Mouse (Mus musculus) hindbrain, embryonic 16.5 days (tissue): ENCODE results near the gene Evl. TPM values are rescaled to one million over a fixed set of nuclear protein-coding genes. Genes with fewer than 3 reads are reported as not detected.
"Not testable (repeated sequence)": the region's sequence is repeated elsewhere in the genome, so short reads cannot be mapped to it uniquely, and the experiment has no call there.

Experiments
- ATAC-seq: fragments of 200-750 bp; cut with Nextera tagmentation; 2 replicates; pipeline ENCODE4 v1.8.0; 2017; ENCODE audit warnings: moderate TSS enrichment, moderate library complexity
- H3K27ac ChIP-seq: fragments of 300-500 bp; sonication (generic); 2 replicates; pipeline ENCODE4 v1.5.1; 2014; ENCODE audit warnings: low read depth, mild to moderate bottlenecking, control low read depth, low read length, moderate library complexity
- H3K27me3 ChIP-seq: fragments of 300-500 bp; sonication (generic); replicated peaks from 2 replicates; pipeline ENCODE4 v1.6.1; 2014; ENCODE audit warnings: low read length; ENCODE audit not compliant: control insufficient read depth, insufficient read depth
- H3K36me3 ChIP-seq: fragments of 300-500 bp; sonication (generic); 2 replicates; pipeline ENCODE4 v1.6.1; 2014; ENCODE audit warnings: mild to moderate bottlenecking, low read length, moderate library complexity, mixed read lengths; ENCODE audit not compliant: control insufficient read depth, insufficient read depth
- H3K4me1 ChIP-seq: fragments of 300-500 bp; sonication (generic); 2 replicates; pipeline ENCODE4 v1.6.1; 2014; ENCODE audit warnings: low read depth, low read length; ENCODE audit not compliant: control insufficient read depth, insufficient read depth
- H3K4me2 ChIP-seq: fragments of 300-500 bp; sonication (generic); 2 replicates; pipeline ENCODE4 v1.6.1; 2014; ENCODE audit warnings: mild to moderate bottlenecking, low read length, control low read depth, moderate library complexity
- H3K4me3 ChIP-seq: fragments of 300-500 bp; sonication (generic); 2 replicates; pipeline ENCODE4 v1.5.1; 2014; ENCODE audit warnings: mild to moderate bottlenecking, low read length, control low read depth, moderate library complexity
- H3K9ac ChIP-seq: fragments of 300-500 bp; sonication (generic); 2 replicates; pipeline ENCODE4 v1.6.1; 2014; ENCODE audit warnings: low read depth, mild to moderate bottlenecking, control low read depth, low read length, moderate library complexity
- H3K9me3 ChIP-seq: fragments of 300-500 bp; sonication (generic); 2 replicates; pipeline ENCODE4 v1.6.1; 2014; ENCODE audit warnings: mild to moderate bottlenecking, low read length, moderate library complexity; ENCODE audit not compliant: control insufficient read depth
- WGBS: fragments of 180-500 bp; shearing (Covaris S2); extraction: QIAGEN DNeasy Blood & Tissue Kit; methylation state at CpG from one replicate; pipeline ENCODE4 v1.1.7; 2014; 5-methylcytosine and 5-hydroxymethylcytosine counted together
- polyA plus RNA-seq: library from polyadenylated mRNA; unstranded; fragments of >200 nt; fragmentation: Nextera tagmentation; extraction: Ambion mirVana; gene quantifications from 2 replicates; pipeline ENCODE4 v1.2.1, GENCODE M21; 2015

Evl gene
- polyA plus RNA-seq, 1 experiment from 2014 or later, result 186 TPM

DNA sequence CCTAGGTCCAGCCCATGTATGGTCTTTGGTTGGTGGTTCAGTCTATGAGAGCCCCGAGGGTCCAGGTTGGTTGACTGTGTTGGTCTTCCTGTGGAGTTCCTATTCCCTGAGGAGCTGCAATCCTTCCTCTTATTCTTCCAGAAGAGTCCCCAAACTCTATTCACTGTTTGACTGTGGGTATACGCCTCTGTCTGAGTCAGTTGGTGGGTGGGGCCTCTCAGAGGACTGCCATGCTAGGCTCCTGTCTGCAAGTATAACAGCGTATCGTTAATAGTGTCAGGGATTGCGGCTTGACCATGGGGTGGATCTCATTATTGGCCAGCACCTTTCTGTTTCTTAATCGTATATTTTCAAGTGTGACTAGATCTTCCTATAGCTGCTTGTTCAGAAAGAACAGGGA lies 154.9 kb downstream of the Evl start:
- no peak overlapping the region for H3K4me2 ChIP-seq
- H3K4me3 ChIP-seq, result no peak overlapping the region
- H3K4me1 ChIP-seq, result no peaks in the 10 kb centered on the region
- no peaks in the 10 kb centered on the region for H3K36me3 ChIP-seq
- H3K27me3 ChIP-seq, result no peaks in the 10 kb centered on the region
- WGBS, result 87% methylated on average over 6 of the region's 6 CpGs
- H3K27ac ChIP-seq, result no peak overlapping the region
- no peaks in the 10 kb centered on the region for H3K9me3 ChIP-seq
- ATAC-seq, result no peak
- H3K9ac ChIP-seq, result no peak overlapping the region

DNA sequence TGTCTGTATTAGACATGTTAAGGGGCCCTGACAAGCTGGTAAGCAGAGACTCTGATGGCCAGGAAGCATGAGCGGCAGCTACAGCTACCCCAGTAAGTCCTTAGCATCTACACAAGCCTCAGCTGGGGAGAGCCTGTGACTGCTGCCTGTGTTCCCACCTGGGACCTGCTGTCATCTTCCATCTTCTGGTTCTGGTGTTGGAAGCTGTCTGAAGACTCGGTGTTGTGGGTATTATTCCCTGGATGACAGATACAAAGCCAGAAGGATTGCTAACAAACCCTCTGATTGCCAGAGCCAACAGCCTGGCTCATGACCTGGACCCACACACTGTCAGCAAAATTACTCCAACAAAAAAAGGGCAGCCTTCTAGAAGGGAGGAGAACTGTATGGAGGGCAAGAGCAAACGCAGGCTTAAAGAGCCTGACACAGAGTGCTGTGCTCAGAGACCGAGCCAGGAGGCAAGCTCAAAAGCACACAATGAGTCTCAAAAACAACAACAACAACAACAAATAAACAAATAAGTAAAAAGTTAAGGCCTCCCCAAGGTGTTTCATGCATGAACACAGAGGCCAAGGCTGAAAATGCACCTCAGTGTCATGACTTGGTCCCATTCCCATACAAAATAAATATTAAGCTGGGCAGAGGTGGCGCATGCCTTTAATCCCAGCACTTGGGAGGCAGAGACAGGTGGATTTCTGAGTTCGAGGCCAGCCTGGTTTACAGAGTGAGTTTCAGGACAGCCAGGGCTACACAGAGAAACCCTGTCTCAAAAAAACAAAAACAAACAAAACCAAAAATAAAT lies 155.6 kb downstream of the Evl start:
- no peaks in the 10 kb centered on the region for H3K27me3 ChIP-seq
- ATAC-seq, result no peak
- H3K4me1 ChIP-seq, result no peaks in the 10 kb centered on the region
- no peak overlapping the region for H3K9ac ChIP-seq
- no peak overlapping the region for H3K27ac ChIP-seq
- H3K4me3 ChIP-seq, result no peak overlapping the region
- no peak overlapping the region for H3K4me2 ChIP-seq
- no peaks in the 10 kb centered on the region for H3K9me3 ChIP-seq
- WGBS, result 88% methylated on average over 6 of the region's 6 CpGs
- no peaks in the 10 kb centered on the region for H3K36me3 ChIP-seq

DNA sequence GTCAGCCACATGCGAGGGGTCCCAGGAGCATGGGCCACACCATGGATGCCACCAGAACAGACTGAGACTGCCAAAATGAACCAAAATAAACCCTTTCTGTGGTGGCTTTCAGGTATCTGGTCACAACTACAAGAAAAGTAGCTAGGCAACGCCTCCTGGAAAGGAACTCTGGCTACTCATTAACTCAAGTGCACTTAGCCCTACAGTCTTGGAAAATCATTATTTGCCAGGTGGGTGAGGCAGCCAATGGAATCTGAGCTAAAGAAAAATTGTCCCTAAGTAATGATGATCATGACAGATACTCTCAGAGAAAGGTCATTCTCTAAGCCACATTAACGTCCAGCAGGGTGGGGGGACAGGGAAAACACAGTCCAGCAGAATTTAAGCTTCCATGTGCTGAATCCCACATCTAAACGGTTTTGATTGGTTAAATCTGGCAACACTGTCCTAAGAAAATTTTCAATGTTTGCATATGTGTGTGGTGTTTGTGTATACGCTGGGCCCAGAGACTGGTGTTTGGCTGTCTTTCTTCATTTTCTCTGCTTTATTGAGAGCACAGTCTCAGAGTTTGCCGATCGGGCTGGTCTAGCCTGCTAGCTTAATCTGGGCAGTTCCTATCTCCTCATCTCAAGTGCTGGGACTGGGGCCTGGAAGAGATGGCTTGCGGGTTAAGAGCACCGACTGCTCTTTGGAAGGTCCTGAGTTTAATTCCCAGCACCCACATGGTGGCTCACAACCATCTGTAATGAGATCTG lies 156.5 kb downstream of the Evl start:
- H3K9ac ChIP-seq, result no peak overlapping the region
- no peaks in the 10 kb centered on the region for H3K4me1 ChIP-seq
- no peaks in the 10 kb centered on the region for H3K27me3 ChIP-seq
- H3K4me3 ChIP-seq, result no peak overlapping the region
- H3K36me3 ChIP-seq, result no peaks in the 10 kb centered on the region
- 88% methylated on average over 9 of the region's 9 CpGs for WGBS
- no peak for ATAC-seq
- no peak overlapping the region for H3K4me2 ChIP-seq
- H3K9me3 ChIP-seq, result no peaks in the 10 kb centered on the region
- H3K27ac ChIP-seq, result no peak overlapping the region

DNA sequence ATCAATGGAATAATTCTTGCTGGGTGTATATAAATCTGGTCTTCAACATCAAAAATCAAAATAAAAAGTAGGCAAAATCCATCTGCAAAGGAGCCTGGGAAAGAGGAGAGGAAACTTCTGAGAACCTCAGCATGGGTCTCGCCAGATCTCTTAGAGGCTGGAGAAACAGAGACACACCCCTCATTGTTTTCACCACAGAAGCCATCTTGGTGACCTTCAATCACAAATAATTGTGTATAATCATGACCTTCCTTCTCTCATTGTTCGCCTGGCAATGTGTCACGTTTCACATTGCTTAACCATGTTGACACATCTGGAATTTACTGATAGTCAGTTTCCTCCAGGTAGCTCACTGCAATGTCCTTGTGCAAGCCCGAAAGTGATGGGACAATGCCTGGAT lies 158.0 kb downstream of the Evl start:
- Histone ChIP-seq H3K27ac (no peak overlapping the region), H3K4me3 (no peak overlapping the region), H3K9ac (no peak overlapping the region), H3K4me2 (no peak overlapping the region), H3K36me3 (no peaks in the 10 kb centered on the region), H3K4me1 (no peaks in the 10 kb centered on the region), H3K27me3 (no peaks in the 10 kb centered on the region), H3K9me3 (no peaks in the 10 kb centered on the region)
- WGBS, result 82% methylated on average over 4 of the region's 4 CpGs
- no peak for ATAC-seq

DNA sequence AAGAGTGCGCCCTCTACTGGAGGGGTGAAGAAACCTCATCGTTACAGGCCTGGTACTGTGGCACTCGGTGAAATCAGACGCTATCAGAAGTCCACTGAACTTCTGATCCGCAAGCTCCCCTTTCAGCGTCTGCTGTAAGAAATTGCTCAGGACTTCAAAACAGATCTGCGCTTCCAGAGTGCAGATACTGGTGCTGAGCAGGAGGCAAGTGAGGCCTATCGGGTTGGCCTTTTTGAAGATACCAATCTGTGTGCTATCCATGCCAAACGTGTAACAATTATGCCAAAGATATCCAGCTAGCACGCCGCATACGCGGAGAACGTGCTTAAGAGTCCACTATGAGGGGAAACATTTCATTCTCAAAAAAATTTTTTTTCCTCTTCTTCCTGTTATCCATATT lies 159.5 kb downstream of the Evl start:
- H3K4me2 ChIP-seq, ATAC-seq, H3K4me1 ChIP-seq, H3K4me3 ChIP-seq, H3K9ac ChIP-seq, H3K27ac ChIP-seq, H3K9me3 ChIP-seq, H3K27me3 ChIP-seq, H3K36me3 ChIP-seq: not testable (repeated sequence)
- 94% methylated on average over 14 of the region's 14 CpGs for WGBS

DNA sequence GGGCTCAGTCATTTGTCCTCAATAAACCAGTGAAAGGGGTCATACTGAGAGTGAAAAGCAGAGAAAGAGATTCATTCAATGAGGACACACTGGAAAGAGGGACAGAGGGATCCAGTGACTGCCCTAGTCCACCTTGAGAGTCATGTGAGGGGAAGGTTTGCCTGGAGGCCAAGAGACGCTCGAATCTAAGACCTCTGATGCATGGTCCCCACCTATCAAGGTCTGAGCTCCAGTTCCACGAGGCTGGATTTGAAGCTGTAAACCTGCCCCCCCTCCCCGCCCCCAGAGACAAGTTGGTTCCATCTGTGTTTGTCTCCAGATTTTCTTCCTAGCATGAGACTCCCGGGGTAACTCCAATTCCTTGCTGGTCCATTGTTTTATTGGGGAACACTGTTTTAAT lies 161.3 kb downstream of the Evl start:
- WGBS, result 77% methylated on average over 5 of the region's 5 CpGs
- Histone ChIP-seq H3K4me1 (no peaks in the 10 kb centered on the region), H3K4me3 (no peak overlapping the region), H3K9ac (no peak overlapping the region), H3K36me3 (no peaks in the 10 kb centered on the region), H3K27ac (no peak overlapping the region), H3K9me3 (no peaks in the 10 kb centered on the region), H3K27me3 (no peaks in the 10 kb centered on the region), H3K4me2 (no peak overlapping the region)
- ATAC-seq, result no peak

DNA sequence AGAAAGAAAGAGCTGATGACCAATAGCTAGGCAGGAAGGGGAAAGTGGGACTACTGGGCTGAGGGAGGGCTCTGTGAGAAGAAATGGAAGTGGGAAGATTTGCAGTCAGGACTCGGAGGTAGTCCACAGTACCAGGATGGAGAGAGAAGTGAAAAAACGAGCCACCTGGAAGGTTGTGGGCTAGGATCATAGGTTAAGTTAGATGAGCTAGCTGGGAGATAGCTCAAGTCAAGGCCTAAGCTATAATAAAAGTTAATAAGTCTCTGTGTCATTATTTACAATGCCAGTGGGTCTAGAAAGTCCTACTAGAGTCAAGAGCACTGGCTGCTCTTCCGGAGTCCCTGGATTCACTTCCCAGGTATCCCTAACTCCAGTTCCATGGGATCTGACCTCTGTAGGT lies 164.0 kb downstream of the Evl start:
- ATAC-seq, result no peak
- H3K4me1 ChIP-seq, result no peaks in the 10 kb centered on the region
- H3K36me3 ChIP-seq, result no peaks in the 10 kb centered on the region
- H3K9ac ChIP-seq, result no peak overlapping the region
- WGBS, result 83% methylated on average over 3 of the region's 3 CpGs
- no peaks in the 10 kb centered on the region for H3K9me3 ChIP-seq
- no peak overlapping the region for H3K27ac ChIP-seq
- no peaks in the 10 kb centered on the region for H3K27me3 ChIP-seq
- no peak overlapping the region for H3K4me2 ChIP-seq
- no peak overlapping the region for H3K4me3 ChIP-seq

DNA sequence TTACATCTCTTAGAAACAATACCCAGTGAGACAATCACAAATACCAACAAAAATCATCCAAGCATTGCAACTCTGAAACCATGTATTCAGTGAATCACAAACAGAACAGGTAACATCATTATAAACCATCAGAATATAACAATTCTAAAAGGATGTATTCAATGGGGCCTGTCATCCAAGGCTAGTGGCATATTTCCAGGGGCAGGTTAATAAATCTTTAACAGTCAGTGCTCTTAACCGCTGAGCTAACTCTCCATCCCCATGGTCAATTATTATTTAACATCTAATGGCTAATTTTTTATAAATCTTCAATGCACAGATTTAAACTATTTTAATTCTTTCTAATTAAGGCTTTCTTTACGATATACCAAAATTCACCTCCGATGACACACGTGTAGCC lies 167.9 kb downstream of the Evl start:
- Histone ChIP-seq H3K27ac (no peak overlapping the region), H3K27me3 (no peaks in the 10 kb centered on the region), H3K4me2 (no peak overlapping the region), H3K4me1 (no peaks in the 10 kb centered on the region), H3K4me3 (no peak overlapping the region), H3K36me3 (no peaks in the 10 kb centered on the region), H3K9me3 (no peaks in the 10 kb centered on the region), H3K9ac (no peak overlapping the region)
- WGBS, result 95% methylated on average over 4 of the region's 4 CpGs
- ATAC-seq, result no peak

DNA sequence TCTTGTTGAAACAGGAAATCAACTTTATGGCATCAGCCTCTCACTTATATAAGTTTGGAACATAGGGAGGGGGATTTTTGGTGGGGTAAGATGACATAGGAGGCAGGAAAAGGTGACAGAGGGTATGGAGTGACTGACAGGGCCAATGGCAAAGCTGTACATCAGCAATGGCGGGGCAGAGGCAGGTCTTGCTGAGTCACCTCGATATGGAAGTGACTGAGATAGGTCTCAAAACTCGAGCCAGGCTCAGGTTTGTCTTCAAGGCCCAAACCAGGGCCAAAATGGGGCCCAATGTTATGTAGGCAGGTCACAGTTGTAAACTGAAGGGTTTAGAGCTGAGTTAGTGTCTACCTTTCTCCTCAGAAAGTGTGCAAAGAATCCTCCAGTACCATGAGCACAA lies 169.3 kb downstream of the Evl start:
- no peaks in the 10 kb centered on the region for H3K36me3 ChIP-seq
- H3K4me3 ChIP-seq, result no peak overlapping the region
- H3K4me1 ChIP-seq, result no peaks in the 10 kb centered on the region
- H3K4me2 ChIP-seq, result no peak overlapping the region
- no peak overlapping the region for H3K9ac ChIP-seq
- H3K9me3 ChIP-seq, result no peaks in the 10 kb centered on the region
- ATAC-seq, result no peak
- H3K27me3 ChIP-seq, result no peaks in the 10 kb centered on the region
- H3K27ac ChIP-seq, result no peak overlapping the region
- WGBS, result 89% methylated on average over 3 of the region's 3 CpGs
